Mouse (Mus musculus) retina, adult 2 months (tissue): ENCODE data around the gene Exd2.
"Not testable (repeated sequence)": the region's sequence is repeated elsewhere in the genome, so short reads cannot be mapped to it uniquely, and the experiment has no call there.

Experiments
- DNase-seq: peaks from one replicate; pipeline ENCODE4 v3.0.0-alpha.2; 2012; ENCODE audit warnings: low read depth, low spot score

Gene Exd2

GRCm38 (mm10) chr12:80462942-80463651 lies at the start of gene Exd2:
TSS of gene Exd2 (plus strand) at chr12:80463095.
- peak; percentile 79 for DNase-seq

- no peak for DNase-seq
These were observed 47.8 kb upstream of the Exd2 start for GRCm38 (mm10) chr12:80415100-80415499.

DNA sequence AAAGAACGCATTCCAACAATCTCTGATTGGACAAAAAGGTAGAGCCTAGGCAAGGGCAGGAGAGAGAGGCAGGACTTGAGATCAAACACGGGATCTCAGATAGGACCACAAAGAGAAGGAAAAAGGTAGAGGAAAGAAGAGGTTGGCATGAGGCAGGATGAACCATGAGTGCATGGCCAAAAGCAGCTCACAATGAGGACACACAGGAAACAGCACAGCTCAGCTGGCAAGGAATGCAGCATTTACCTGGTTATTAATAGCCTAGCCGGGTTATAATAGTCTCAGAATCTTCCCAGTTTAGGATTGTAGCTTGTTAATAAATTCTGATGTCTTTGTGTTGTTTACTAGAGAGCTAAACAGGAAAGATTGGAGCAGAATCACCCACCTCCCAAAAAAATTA lies 35.2 kb upstream of the Exd2 start:
- DNase-seq = no peak

DNA sequence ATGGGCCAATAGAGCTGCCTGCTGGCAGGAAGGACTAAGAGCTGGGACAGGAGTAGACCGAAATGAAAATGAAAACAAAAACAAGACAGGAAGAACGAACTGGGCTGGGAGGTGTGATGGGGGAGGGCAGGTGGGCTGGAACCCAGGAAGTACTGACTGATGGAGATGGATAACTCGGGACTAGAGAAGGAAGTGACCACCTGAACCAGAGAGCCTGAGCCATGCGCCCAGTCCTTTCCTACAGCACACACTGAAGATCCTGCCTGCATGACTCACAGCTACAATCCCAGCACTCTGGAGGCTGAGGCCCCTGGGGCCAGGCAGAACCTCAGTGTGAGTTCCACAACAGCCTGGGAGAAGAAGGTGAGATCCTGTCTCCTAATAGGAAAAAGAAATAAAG lies 29.6 kb upstream of the Exd2 start:
- DNase-seq = no peak

DNA sequence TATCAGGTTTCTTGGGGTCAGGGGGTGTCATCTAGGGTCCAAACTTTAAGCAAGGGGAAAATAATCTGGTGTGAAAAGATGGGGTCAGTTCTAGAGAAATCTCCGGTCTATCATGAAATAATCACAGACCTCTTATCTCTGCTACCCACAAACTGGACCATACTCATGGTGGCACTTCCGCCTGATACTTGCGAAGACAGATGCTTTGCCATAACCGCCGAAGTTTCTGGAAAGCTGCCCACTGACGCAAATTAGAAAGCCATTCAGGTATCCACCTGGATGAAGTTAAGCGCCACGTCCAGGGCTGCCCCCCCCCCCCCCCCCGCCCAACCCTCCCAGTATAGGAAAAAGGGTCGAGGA lies 28.3 kb upstream of the Exd2 start:
- peak; percentile 4 for DNase-seq

DNA sequence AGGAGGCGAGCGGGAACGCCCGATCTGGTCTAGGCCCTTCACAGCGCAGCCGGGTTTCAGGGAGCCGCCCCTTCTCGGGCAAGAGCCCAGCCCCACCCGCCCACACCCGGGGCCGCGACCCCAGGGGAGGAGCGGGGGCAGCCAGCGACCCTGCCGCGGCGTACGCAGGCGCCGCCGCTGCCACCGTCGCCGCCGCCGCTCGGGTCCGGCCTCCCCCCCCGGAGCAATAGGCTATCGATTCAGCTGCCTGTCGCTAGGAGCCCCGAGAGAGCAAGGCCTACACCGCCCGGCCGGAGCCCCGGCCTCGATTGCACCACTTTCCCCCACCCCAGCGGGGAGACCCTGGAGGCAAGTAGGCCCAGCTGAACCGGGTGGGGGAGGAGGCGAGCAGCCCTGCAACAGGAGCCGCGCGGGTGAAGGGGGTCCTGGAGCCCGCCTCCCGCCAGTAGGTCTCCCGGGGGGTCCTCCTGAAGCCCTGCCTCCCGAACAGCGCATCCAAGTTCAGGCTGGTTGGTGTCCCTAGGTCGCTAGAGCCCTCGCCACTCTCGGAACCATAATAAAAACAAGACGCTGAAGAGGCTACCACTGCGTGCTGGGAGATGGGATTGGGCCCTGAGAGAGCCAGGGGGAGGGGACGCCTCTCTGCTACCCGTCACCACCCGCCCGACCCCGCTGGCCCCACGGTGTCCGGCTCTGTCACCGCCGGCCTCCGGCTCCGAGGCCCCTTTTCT lies 27.8 kb upstream of the Exd2 start:
- peak; percentile 47 for DNase-seq

DNA sequence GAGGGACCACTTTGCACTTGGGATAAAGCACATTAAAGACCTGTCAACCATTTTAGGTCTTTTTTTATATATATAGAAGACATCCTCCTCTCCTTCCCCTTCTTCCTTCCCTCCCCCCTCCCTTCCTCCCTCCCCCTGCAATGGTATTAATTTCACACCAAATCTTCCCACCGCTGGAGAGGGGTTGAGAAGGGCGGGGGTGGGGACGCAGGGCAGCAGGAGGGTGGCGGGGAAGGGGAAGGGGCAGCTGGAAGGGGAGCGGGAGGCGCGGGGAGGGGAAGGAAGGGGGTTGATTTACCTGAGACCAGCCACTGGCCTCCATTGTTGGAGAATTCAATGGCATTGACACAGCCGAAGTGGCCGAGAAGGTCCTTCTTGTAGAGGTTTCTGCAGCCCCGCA lies 27.0 kb upstream of the Exd2 start:
- DNase-seq = peak; percentile 18

DNA sequence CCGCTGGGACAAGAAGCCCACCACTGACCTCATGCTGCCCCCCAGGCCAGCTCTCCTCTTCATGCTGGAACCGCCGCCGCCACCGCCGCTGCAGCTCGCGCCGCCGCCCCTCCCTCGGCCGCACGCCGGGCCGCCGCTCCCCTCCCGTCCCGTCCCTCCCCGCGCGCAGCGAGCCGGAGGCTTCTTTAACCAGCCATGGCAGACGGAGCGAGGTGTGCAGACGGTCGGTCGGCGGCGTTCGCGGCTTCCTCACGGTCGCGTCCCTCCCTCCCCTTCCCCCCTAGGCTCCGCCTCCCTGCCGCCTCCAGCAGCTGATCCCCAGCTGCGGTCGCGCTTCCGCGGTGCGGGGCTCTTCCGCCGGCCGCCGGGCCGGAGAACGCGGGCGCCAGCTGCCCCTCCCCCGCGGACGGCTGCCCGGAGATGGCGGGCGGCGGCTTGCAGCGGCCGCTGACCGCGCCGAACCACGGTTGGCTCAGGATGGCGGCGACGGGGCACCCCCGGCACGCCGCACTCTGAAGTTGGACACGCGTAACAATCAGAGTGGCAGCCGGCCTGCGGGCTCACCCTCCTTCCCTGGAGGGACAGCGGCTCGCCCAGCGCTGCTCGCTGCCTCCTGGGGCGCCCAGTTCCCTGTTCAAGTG lies 26.4 kb upstream of the Exd2 start, which contains the start of gene Dcaf5:
Dcaf5 (minus strand) TSS at position 266 of the 641 bp plus-strand sequence.
- DNase-seq = peak; percentile 64

GRCm38 (mm10) chr12:80437051-80437675 lies 25.7 kb upstream of the Exd2 start:
- no peak for DNase-seq

DNA sequence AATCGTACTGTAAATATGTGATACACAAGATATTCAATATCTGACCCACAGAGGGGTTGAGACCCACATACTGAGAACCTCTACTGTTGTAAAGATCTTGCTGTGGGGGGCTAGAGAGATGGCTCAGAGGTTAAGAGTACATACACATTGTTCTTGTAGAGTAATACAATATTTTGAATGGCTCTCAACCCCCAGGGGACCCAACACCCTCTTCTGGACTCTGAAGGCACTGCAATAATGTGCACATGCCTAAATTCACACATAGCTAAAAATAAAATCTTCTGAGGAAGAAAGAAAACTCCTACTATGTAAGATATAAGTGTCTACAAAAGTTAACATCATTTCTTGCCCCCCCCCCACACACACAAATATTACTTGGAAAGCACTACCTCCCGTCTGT lies 21.9 kb upstream of the Exd2 start:
- DNase-seq = no peak

- DNase-seq = no peak
These were observed 18.3 kb upstream of the Exd2 start for GRCm38 (mm10) chr12:80444525-80445109.

- DNase-seq = no peak
These were observed 9.4 kb upstream of the Exd2 start for GRCm38 (mm10) chr12:80453506-80453905.

DNA sequence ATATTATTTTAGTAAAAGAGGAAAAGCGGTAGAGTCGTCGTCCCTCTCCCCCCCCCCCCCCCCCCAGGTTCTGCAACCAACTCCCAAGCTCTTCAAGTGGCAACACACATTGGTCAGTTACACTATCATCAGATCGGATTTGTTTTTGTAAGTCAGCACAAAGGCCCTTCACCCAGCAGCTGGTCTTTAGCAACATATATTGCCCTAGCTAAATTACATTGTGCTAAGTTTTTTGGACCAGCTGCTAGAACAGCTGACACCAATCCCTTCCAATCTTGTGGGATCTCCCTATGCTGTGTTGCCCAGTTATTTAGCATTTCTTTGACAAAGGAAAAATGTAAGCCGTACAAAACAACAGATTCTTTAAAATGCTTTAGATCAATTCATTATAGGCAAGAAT lies 4.9 kb upstream of the Exd2 start:
- DNase-seq = no peak

DNA sequence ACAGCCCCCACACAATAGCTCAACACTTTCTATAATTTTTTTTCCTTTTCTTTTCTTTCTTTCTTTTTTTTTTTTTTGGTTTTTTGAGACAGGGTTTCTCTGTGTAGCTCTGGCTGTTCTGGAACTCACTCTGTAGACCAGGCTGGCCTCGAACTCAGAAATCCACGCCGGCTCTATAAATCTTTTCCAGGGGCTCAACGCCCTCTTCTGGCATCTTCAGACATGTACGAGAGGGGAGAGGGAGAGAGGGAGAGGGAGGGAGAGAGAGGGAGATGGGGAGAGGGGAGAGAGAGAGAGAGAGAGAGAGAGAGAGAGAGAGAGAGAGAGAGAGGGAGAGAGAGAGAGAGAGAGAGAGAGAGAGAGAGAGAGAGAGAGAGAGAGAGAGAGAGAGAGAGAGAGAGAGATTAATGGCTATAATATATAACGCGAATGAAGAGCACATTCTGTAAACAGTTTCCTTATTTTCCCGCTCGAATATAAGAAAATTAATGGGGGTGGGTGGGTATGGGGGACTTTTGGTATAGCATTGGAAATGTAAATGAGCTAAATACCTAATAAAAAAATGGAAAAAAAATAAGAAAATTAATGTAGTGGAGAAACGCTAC lies 501 bp upstream of the Exd2 start:
- DNase-seq = not testable (repeated sequence)

GRCm38 (mm10) chr12:80463666-80464269 lies 873 bp downstream of the Exd2 start:
- no peak for DNase-seq

- DNase-seq = no peak
These were observed 7.3 kb downstream of the Exd2 start for GRCm38 (mm10) chr12:80470206-80470605.

DNA sequence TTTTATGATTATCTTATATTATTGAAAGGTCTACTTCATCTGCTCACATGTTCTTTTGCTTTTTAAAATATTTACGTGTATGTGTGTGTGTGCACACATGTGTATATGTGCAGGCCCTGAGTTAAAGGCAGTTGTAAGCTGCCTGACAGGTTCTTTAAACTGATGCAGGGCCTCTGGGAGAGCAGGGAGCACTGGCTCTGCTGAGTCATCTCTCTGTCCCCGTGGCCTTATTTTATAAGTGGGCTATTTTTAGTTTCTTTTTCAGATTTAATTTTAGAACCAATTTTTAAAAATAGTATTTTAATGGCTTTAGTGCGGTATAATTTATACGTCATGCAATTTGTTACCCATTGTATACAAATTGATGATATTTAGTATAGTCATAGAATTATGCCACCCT lies 9.0 kb downstream of the Exd2 start:
- DNase-seq = no peak

- no peak for DNase-seq
These were observed 10.8 kb downstream of the Exd2 start for GRCm38 (mm10) chr12:80473731-80474130.

DNA sequence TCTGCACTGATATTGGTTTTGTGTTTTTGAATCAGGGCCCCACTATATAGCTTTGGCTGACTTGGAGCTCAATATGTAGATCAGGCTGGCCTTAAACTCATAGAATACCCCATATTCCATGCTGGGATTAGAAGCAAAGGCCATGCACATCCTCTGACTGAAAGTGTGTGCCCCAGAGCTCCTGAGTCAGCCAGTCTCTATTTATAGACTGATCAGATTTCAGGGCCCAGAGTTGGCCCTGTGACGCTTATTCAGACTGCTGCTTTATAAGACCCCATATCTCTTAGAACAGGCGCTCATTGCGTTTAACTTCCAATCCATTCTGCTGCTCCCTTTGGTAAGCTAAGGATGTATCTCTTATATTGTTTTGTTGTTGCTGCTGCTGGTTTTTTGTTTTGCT lies 17.1 kb downstream of the Exd2 start:
- DNase-seq = no peak

- DNase-seq = no peak
These were observed 20.5 kb downstream of the Exd2 start for GRCm38 (mm10) chr12:80483397-80483796.

DNA sequence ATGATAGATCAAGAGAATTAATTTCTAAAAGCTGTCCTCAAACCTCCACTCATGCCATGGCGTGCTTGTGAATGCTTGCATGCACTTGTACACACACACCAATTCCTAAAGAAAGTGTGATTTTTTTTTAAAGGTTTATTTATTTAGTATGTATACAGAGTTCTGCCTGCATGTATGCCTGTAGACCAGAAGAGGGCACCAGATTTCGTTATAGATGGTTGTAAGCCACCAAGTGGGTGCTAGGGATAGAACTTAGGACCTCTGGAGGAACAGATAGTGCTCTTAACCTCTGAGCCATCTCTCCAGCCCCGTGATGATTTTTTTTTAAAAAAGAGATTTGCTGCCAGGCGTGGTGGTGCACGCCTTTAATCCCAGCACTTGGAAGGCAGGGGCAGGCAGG lies 30.4 kb downstream of the Exd2 start:
- DNase-seq = no peak
